ENCODE assay signal across 8 mouse cellular contexts in the genomic region with DNA sequence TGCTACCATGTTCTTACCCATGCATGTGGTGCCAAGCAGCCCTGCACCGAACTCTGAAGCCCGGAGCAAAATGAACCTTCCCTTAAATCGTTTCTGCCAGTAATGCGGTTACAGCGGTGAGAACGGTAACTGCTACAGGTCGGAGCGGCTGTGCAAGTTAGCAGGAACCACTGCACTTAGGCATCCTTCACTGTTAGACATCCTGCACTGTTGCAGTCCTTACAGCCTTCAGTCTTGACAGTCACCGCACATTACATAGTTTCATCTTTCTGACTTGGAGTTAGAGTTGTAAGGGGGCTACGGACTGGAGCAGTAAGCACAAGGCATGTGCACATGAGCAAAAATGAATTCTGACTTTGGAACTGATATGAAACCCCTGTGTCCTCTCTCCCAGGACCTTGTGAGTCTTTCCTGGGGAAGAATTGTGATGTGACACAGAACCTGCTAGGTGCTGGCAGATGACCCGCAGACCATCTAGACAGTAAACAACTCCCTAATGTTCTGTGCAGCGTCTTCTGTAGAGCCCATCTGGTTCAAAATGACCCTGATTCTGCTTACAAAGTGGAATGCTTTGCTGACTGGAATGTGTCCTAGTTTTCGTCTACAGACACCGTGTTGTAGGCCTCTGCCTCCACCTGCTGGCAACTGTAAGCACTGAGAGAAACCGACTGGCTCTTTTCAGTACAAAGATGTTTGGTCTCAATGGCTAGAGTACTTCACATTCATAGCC.
DNase-seq lines count a peak whose midpoint lies in the region; ATAC-seq and TF ChIP-seq lines count a peak whose summit lies in the region.

No protein-coding gene starts in this region.

- no peak for TF ChIP-seq EP300 in ES-Bruce4 (IDR thresholded peaks at IDR 0.05; ENCODE audit: insufficient read depth, low read depth, low read length)
- no peak for TF ChIP-seq EP300 in lung, postnatal 0 days (IDR thresholded peaks at IDR 0.05)

- no peaks in the 10 kb centered on the region for H3K36me3 ChIP-seq in ES-Bruce4 (ENCODE audit: control insufficient read depth, insufficient read depth, low read length, poor library complexity, severe bottlenecking)
- no peaks in the 10 kb centered on the region for H3K36me3 ChIP-seq in hindbrain, embryonic 10.5 days
- H3K36me3 ChIP-seq in lung, postnatal 0 days (ENCODE audit: insufficient read depth, low read length): no peaks in the 10 kb centered on the region

- H3K27me3 ChIP-seq in ES-Bruce4 (ENCODE audit: control insufficient read depth, insufficient read depth, low read length, poor library complexity, severe bottlenecking): no peaks in the 10 kb centered on the region
- no peaks in the 10 kb centered on the region for H3K27me3 ChIP-seq in hindbrain, embryonic 10.5 days (ENCODE audit: insufficient read depth, poor library complexity, severe bottlenecking)
- no peaks in the 10 kb centered on the region for H3K27me3 ChIP-seq in lung, postnatal 0 days (replicated peaks; ENCODE audit: insufficient read depth, low read length)

- H3K9me3 ChIP-seq in ES-Bruce4 (replicated peaks; ENCODE audit: control insufficient read depth, insufficient read depth, low read length, poor library complexity, severe bottlenecking): no peaks in the 10 kb centered on the region
- no peaks in the 10 kb centered on the region for H3K9me3 ChIP-seq in hindbrain, embryonic 10.5 days
- H3K9me3 ChIP-seq in lung, postnatal 0 days (ENCODE audit: low read length): no peaks in the 10 kb centered on the region

- H3K4me2 ChIP-seq in lung, postnatal 0 days (replicated peaks; ENCODE audit: low read depth, low read length): no peak overlapping the region

- ATAC-seq in lung, postnatal 0 days: peak; percentile 64

- WGBS in hindbrain, embryonic 10.5 days: 69% methylated on average over 15 of the region's 15 CpGs
- WGBS in lung, postnatal 0 days: 57% methylated on average over 15 of the region's 15 CpGs

- H3K4me3 ChIP-seq in ES-Bruce4 (ENCODE audit: low read depth, low read length): no peak overlapping the region
- H3K4me3 ChIP-seq in hindbrain, embryonic 10.5 days: no peak overlapping the region
- no peak overlapping the region for H3K4me3 ChIP-seq in lung, postnatal 0 days (ENCODE audit: low read depth, low read length)

- peak; percentile 39 for TF ChIP-seq CTCF in ES-Bruce4 (IDR thresholded peaks at IDR 0.05; ENCODE audit: low read depth, low read length)
- peak; percentile 88; the same call in 1 of the 2 replicates for TF ChIP-seq CTCF in brain, embryonic 14.5 days (IDR thresholded peaks at IDR 0.05; ENCODE audit: borderline replicate concordance, extremely low read depth, insufficient read depth, insufficient read length)
- TF ChIP-seq CTCF in lung, postnatal 0 days (IDR thresholded peaks at IDR 0.05): peak; percentile 95

- H3K4me1 ChIP-seq in ES-Bruce4 (ENCODE audit: control insufficient read depth, insufficient read depth, low read length): no peaks in the 10 kb centered on the region
- H3K4me1 ChIP-seq in hindbrain, embryonic 10.5 days (replicated peaks): peaks cover 7% of the 10 kb centered on the region; the same call in 1 of the 2 replicates
- no peaks in the 10 kb centered on the region; the same call in 1 of the 2 replicates for H3K4me1 ChIP-seq in lung, postnatal 0 days (ENCODE audit: insufficient read depth, low read depth, low read length)

- no peak overlapping the region for H3K27ac ChIP-seq in ES-Bruce4 (ENCODE audit: insufficient read depth, low read length)
- no peak overlapping the region; the same call in 1 of the 2 replicates for H3K27ac ChIP-seq in hindbrain, embryonic 10.5 days
- no peak overlapping the region for H3K27ac ChIP-seq in lung, postnatal 0 days (ENCODE audit: low read length)

- peak; percentile 93 for DNase-seq in brain, embryonic 14.5 days (ENCODE audit: low read depth)
- peak; percentile 13 for DNase-seq in fat pad, adult 2 months (ENCODE audit: extremely low read depth, low read depth, low spot score)
- DNase-seq in hindbrain, embryonic 10.5 days (ENCODE audit: low spot score): peak; percentile 61
- peak; percentile 57 to 82 for DNase-seq in layer of hippocampus, adult 8-10 months (ENCODE audit: low spot score in 2 of 2)
- peak; percentile 88 for DNase-seq in lung, postnatal 0 days (ENCODE audit: low spot score)
- peak; percentile 71 for DNase-seq in right cerebral cortex, adult 18-20 months
- DNase-seq in B cell, adult 2 months: no peak

- no peak overlapping the region for H3K9ac ChIP-seq in ES-Bruce4 (ENCODE audit: low read depth, poor library complexity, severe bottlenecking)
- no peak overlapping the region for H3K9ac ChIP-seq in lung, postnatal 0 days (replicated peaks; ENCODE audit: low read depth)

- no peak for TF ChIP-seq POLR2A in ES-Bruce4 (IDR thresholded peaks at IDR 0.05; ENCODE audit: insufficient read depth, low read length)
- TF ChIP-seq POLR2A in brain, embryonic 14.5 days (IDR thresholded peaks at IDR 0.05; ENCODE audit: borderline replicate concordance, extremely low read depth, insufficient read depth, insufficient read length, poor library complexity, severe bottlenecking): no peak

Comparison
In these comparisons a context has a peak if more than half of its experiments do, and no peak if none do; other contexts are left out.
1. CTCF ChIP-seq: peak in every context shown above with its lines; median percentile 95 in lung, postnatal 0 days; 88 in brain, embryonic 14.5 days; 39 in ES-Bruce4.
2. DNase-seq: peak in brain, embryonic 14.5 days (single experiment), fat pad, adult 2 months (single experiment), hindbrain, embryonic 10.5 days (single experiment), layer of hippocampus, adult 8-10 months (2 of 2), lung, postnatal 0 days (single experiment) and right cerebral cortex, adult 18-20 months (single experiment); none in B cell, adult 2 months (0 of 2).